Mouse (Mus musculus) kidney, adult 9 months (tissue): Measurements from ENCODE around the gene Ranbp3l.
"Not testable (repeated sequence)": the region's sequence is repeated elsewhere in the genome, so short reads cannot be mapped to it uniquely, and the experiment has no call there.

Source experiments
- DNase-seq: peaks from one replicate; pipeline ENCODE4 v3.0.0; 2022

Gene Ranbp3l

DNA sequence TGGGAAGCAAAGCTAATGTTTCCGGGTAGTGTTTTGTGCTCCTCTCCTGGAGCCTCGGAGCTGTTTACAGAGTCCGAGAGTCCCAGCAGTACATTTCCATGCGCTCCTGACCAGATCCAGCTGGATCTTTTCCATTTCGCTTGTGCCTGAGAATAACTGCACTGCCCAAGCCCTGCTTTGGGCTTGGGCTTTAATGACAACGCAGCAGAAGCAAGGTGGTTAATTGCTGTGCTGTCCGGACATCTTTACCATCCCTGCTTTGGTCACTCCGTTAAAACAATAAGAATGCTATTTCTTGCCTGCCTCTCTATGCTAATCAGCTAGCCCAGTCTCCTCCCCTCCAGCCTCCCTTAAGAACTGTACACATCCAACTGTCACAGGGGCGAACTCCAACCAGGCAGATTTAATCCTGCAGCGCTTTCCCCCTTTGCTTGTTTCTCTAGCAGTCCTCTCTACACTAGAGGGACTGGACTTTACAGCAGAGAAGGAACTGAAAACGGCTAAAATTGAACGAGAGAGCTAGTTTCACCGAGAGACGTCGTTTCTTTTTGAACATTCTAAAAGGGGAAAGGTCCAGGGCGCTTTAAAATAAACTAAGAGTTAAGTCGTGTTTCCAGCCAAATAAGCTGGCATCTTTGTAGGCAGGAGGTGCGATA, at the start of gene Ranbp3l:
Gene Ranbp3l, plus strand, starts transcription at position 377 of the 656 bp plus-strand sequence.
- DNase-seq, result peak; percentile 80

DNA sequence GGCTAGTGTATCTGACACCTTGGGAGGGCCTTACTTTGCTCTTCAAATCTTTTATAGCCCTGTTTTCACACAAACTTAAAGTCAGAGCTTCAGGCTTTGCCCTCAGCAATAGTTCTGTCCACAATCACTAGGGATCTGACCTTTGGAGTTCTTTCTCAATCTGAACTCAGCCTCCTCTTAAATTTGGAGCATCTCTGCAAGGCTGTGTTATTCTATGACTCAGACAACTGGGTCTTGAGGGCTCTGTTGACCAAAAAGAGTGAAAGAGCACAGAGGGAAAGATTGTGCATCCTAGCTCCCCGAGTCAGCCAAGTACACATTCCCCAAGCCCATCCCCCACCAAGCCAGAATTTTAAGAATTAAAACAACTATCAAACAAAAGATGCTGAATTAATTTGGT, 37.7 kb upstream of the Ranbp3l start:
- DNase-seq, result no peak

DNA sequence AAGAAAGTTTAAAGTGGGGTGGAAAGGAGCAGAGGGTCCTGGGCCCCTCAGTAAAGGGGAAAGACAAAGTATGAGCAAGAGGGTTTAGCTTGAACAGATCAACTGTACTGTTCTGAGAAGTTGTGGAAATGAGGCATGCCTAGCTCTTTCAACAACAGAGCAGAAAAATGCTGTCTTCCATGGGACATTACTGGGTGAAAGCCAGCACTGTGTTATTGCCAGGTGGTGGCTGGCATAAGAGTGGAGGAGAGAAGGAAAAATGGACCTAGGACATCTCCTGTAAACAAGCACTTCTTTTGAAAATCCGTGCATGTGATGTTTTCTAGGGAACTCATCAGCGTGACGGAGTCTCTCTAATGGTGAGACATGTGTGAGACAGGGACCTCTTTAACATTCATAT, 30.8 kb upstream of the Ranbp3l start:
- DNase-seq, result no peak

- peak; percentile 34 for DNase-seq
Measured at GRCm38 (mm10) chr15:8940861-8941260, 26.9 kb upstream of the Ranbp3l start.

DNA sequence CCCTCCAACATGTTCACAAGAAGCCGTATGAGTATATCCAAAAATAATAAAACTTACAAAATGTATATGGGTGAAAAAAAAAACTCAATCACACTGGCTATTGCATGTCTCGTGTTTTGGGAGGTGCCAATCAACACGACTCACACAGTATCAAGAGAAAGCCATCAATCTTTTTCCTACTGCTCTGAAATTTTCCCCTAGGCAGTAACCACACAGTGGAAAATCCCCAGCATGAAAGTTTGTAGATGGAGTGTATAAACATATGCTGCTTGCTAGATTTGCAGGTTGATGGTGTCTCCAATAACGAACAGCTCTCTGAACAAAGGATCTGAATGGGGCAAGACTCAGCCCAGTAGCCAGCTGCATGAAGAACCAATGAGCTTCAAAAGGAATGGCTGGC, 16.9 kb upstream of the Ranbp3l start:
- DNase-seq, result no peak

DNA sequence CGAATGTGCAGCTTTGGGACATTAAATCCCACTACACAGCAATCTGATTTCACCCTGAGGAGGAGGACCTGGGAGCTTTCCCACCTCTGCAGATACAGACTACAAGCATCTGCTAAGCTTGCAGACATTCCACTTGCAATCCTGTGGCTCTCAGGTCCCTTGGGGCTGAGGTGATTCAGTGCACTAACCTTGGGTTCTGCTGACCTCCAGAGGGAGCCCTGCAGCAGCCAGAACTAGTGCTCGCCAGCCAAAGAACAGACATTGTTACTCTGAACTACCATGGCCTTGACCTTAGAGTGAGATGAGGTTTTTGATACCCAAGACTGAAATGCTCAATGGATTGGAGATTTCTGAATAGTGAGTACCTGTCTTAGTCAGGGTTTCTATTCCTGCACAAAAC, 4.4 kb upstream of the Ranbp3l start:
- DNase-seq, result peak; percentile 79

GRCm38 (mm10) chr15:8968229-8968595, 463 bp downstream of the Ranbp3l start:
- peak; percentile 87 for DNase-seq

GRCm38 (mm10) chr15:8969061-8969635, 1.4 kb downstream of the Ranbp3l start:
- peak; percentile 45 for DNase-seq

- no peak for DNase-seq
Measured at GRCm38 (mm10) chr15:8991211-8991610, 23.5 kb downstream of the Ranbp3l start.

GRCm38 (mm10) chr15:8991859-8992838, 24.4 kb downstream of the Ranbp3l start:
- peak; percentile 40 for DNase-seq

DNA sequence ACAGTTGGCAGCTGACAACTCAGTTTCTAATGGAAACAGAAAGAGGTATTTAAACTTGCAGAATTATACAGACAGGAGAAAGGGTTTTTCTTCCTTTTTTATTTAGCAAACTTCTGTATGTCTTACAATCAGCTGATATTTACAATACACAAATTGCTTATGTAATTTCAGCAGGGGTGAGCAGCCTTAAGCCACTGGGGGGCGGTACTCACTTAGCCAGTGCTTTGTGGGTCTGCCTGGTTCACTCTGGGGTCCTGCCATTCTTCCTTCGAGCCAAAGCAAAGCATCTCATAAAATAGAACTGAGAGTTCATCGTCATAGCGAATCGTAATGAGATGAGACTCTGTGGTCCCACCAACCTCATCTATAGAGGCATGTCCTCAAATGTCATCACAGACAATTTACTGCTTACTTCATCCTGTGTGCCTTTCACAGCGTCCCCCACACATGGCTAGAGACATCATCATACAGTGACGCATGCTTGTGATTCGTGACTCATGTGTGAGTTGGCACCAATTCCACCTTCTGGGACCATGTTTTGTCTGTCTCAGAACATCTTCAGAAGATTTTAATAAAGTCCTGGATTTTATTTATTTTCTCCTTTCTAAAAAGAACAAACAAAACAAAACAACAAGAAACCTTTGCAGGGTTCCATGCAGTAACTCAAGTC, 27.0 kb downstream of the Ranbp3l start:
- DNase-seq, result no peak

GRCm38 (mm10) chr15:8995490-8995889, 27.7 kb downstream of the Ranbp3l start:
- DNase-seq, result no peak

GRCm38 (mm10) chr15:9002762-9003161, 35.0 kb downstream of the Ranbp3l start:
- no peak for DNase-seq

DNA sequence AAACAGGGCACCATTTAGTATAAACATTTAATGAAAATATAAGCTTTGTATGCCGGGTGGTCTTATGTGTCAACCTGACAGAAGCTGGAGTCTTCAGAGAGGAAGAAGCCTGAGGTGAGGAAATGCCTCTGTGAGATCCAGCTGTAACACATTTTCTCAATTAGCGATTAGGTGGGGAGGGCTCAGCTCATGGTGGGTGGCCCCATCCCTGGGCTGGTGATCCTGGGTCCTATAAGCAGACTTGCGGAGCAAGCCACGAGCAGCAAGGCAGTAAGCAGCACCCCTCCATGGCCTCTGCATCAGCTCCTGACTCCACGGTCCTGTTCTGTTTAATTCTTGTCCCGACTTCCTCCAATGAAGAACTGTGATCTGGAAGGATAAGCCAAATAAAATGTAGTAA, 41.4 kb downstream of the Ranbp3l start:
- DNase-seq, result no peak

- DNase-seq, result no peak
Measured at GRCm38 (mm10) chr15:9014541-9014940, 46.8 kb downstream of the Ranbp3l start.

GRCm38 (mm10) chr15:9015496-9015895, 47.7 kb downstream of the Ranbp3l start:
- DNase-seq, result not testable (repeated sequence)

DNA sequence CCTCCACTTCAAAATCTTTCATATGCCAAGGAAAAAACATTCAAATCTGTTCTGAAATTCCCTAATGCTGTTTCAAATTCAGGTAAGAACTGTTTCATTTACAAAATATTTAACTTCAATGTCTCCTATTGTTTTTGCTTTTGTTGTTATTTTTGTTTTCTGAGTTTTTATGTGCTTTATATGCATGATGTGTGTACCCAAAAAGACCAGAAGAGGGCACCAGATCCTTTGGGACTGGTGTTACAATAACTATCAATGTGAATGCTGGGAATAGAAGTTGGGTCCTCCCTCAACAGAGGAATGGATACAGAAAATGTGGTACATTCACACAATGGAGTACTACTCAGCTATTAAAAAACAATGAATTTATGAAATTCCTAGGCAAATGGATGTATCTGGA, 88.0 kb downstream of the Ranbp3l start:
- DNase-seq, result no peak

GRCm38 (mm10) chr15:9059856-9060255, 92.1 kb downstream of the Ranbp3l start:
- no peak for DNase-seq

- no peak for DNase-seq
Measured at GRCm38 (mm10) chr15:9061150-9061882, 93.6 kb downstream of the Ranbp3l start.

- no peak for DNase-seq
Measured at GRCm38 (mm10) chr15:9068881-9069280, 101.1 kb downstream of the Ranbp3l start.

DNA sequence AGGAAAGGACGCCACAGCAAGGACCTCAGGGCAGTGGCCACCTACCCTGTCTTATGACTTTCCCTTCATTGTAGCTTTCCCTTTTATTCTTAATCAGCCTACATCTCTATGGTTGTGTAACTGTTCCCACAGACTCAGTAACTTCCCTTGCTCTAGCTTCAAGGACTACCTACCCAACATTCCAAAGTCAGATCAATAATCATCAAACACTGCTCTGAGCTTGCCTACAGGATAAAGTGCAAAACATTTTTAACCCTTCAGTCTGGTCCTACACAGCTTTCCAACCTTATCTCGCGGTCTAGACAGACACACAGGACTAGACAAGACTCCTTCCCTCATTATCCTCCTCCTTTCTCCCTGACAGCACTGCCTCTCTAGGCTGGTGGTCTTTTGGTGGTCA, 102.6 kb downstream of the Ranbp3l start:
- peak; percentile 30 for DNase-seq

- DNase-seq, result peak; percentile 100
Measured at GRCm38 (mm10) chr15:9070912-9071555, 103.3 kb downstream of the Ranbp3l start, which contains the start of gene Nadk2. Gene Nadk2 (plus strand): TSS chr15:9071260.
